Mouse (Mus musculus): Measurements from ENCODE around the gene Selenow.

The Selenow gene

GRCm38 (mm10) chr7:15922220-15922773, at the start of gene Selenow:
Selenow (minus strand) TSS chr7:15922402.
- DNase-seq, result peak; percentile 90 to 93

GRCm38 (mm10) chr7:15969674-15970073, 47.5 kb upstream of the Selenow start:
- DNase-seq, result no peak

- DNase-seq, result no peak
These were observed 46.1 kb upstream of the Selenow start for GRCm38 (mm10) chr7:15968322-15968721.

GRCm38 (mm10) chr7:15967312-15967711, 45.1 kb upstream of the Selenow start, which contains the start of gene Ehd2:
Ehd2 (minus strand) TSS chr7:15967567.
- peak; percentile 72 to 82 for DNase-seq

GRCm38 (mm10) chr7:15966489-15966888, 44.3 kb upstream of the Selenow start:
- no peak for DNase-seq

- peak; percentile 29 to 63 for DNase-seq
These were observed 41.8 kb upstream of the Selenow start for GRCm38 (mm10) chr7:15963798-15964652.

GRCm38 (mm10) chr7:15962311-15963288, 40.4 kb upstream of the Selenow start:
- DNase-seq, result peak; percentile 90 to 94

GRCm38 (mm10) chr7:15961798-15962197, 39.6 kb upstream of the Selenow start:
- DNase-seq, result no peak

- DNase-seq, result no peak
These were observed 39.0 kb upstream of the Selenow start for GRCm38 (mm10) chr7:15961239-15961638.

- no peak for DNase-seq
These were observed 38.5 kb upstream of the Selenow start for GRCm38 (mm10) chr7:15960691-15961090.

GRCm38 (mm10) chr7:15956143-15956542, 33.9 kb upstream of the Selenow start:
- DNase-seq, result no peak

- no peak for DNase-seq
These were observed 33.3 kb upstream of the Selenow start for GRCm38 (mm10) chr7:15955509-15955908.

GRCm38 (mm10) chr7:15954978-15955443, 32.8 kb upstream of the Selenow start:
- peak; percentile 72 to 82 for DNase-seq

- DNase-seq, result no peak
These were observed 32.2 kb upstream of the Selenow start for GRCm38 (mm10) chr7:15954436-15954835.

- DNase-seq, result peak in 1 of 2 experiments; percentile 42
These were observed 31.3 kb upstream of the Selenow start for GRCm38 (mm10) chr7:15953307-15954074.

GRCm38 (mm10) chr7:15952416-15952815, 30.2 kb upstream of the Selenow start:
- no peak for DNase-seq

GRCm38 (mm10) chr7:15950008-15950407, 27.8 kb upstream of the Selenow start:
- no peak for DNase-seq

GRCm38 (mm10) chr7:15949216-15949790, 27.1 kb upstream of the Selenow start:
- no peak for DNase-seq

GRCm38 (mm10) chr7:15948381-15948941, 26.3 kb upstream of the Selenow start:
- DNase-seq, result peak; percentile 92

- DNase-seq, result no peak
These were observed 25.6 kb upstream of the Selenow start for GRCm38 (mm10) chr7:15947653-15948260.

Data from kidney, postnatal 25 days (tissue).